Mouse (Mus musculus) kidney, adult 2 months (tissue): ENCODE data around the gene Mettl3. TPM values are rescaled to one million over a fixed set of nuclear protein-coding genes. Genes with fewer than 3 reads are reported as not detected.

Experiments
- DNase-seq: peaks from one replicate; pipeline ENCODE4 v3.0.0; 2021
- H3K27ac ChIP-seq: fragments of 200-500 bp; 2 replicates; pipeline ENCODE4 v1.5.1; 2012; ENCODE audit warnings: low read depth, low read length, control low read depth, inconsistent platforms; ENCODE audit not compliant: insufficient read depth
- H3K27me3 ChIP-seq: fragments of 200-500 bp; replicated peaks from 2 replicates; pipeline ENCODE4 v1.6.1; 2012; ENCODE audit warnings: mild to moderate bottlenecking, moderate library complexity, low read length, inconsistent platforms; ENCODE audit not compliant: control insufficient read depth, insufficient read depth
- H3K36me3 ChIP-seq: fragments of 200-500 bp; 2 replicates; pipeline ENCODE4 v1.6.1; 2012; ENCODE audit warnings: mild to moderate bottlenecking, moderate library complexity, low read length, inconsistent platforms; ENCODE audit not compliant: control insufficient read depth, insufficient read depth
- H3K4me1 ChIP-seq: fragments of 200-500 bp; 2 replicates; pipeline ENCODE4 v1.6.1; 2011; ENCODE audit warnings: low read length; ENCODE audit not compliant: control insufficient read depth, insufficient read depth
- H3K4me3 ChIP-seq: fragments of 200-500 bp; 2 replicates; pipeline ENCODE4 v1.5.1; 2011; ENCODE audit warnings: mild to moderate bottlenecking, low read depth, low read length, control low read depth; ENCODE audit not compliant: insufficient read depth
- CTCF ChIP-seq: fragments of 200-500 bp; conservative IDR thresholded peaks from 2 replicates; pipeline ENCODE4 v1.5.1; 2011; ENCODE audit warnings: low read depth, mild to moderate bottlenecking, control low read depth, low read length, moderate library complexity, mixed read lengths; ENCODE audit not compliant: insufficient read depth, insufficient read length
- POLR2A ChIP-seq: fragments of 200-500 bp; IDR thresholded peaks from one replicate; pipeline ENCODE4 v1.6.1; 2011; ENCODE audit warnings: low read depth, low read length, control low read depth
- WGBS: fragments of 180-500 bp; shearing (Covaris S2); methylation state at CpG from one replicate; pipeline ENCODE4 v1.1.7; 2018; 5-methylcytosine and 5-hydroxymethylcytosine counted together
- polyA plus RNA-seq: library from polyadenylated mRNA; depleted of rRNA; stranded (reverse); fragments of >200 nt; gene quantifications from 2 replicates; pipeline ENCODE4 v1.2.3, GENCODE M21; 2012; rRNA removed

The Mettl3 gene
- polyA plus RNA-seq, 1 experiment = 23.5 TPM

DNA sequence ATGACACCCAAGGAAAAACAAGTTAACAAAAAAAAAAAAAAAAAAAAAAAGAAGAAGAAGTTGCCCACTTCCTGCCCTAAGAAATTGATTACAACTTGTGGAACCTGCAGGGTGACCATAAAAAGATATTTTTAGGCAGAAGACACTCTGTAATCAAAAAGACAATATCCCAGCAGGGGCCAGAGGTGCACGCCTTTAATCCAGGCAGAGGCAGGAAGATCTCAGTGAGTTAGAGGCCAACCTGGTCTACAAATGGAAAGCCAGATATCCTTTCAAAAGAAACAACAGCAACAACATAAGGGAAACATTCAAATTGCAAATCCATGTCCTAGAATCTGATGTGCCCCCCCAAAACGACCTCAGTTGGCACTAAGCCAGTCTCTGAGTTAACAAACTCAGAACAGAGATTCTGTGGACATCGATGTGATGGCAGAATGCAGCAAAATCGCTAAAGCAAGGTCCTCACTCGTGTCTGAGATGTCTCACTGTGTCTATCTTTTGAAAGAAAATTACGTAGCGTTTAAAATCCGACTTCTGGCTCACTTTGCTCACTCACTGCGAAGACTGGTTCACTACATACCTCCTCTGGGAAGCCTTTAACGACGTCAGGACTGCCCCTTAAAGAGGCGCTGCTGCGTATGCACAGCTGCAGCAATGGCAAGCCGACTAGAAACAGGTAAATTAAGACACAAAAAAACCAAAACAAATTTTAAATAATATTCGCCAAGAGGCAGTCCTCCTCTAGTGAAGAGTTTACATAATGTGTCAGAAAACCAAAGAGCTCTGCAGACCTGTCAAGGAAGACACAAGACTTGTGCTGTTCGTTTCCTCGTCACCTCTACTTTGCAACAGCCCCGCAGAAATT lies 48.4 kb downstream of the Mettl3 start:
- no peaks in the 10 kb centered on the region for H3K36me3 ChIP-seq
- WGBS = 6% methylated on average over 18 of the region's 18 CpGs
- peaks cover 8% of the 10 kb centered on the region for H3K4me1 ChIP-seq
- peak; percentile 33 for DNase-seq
- H3K27ac ChIP-seq = peak overlapping the region; percentile 28
- peak overlapping the region; percentile 88 for H3K4me3 ChIP-seq
- no peak for TF ChIP-seq CTCF
- no peak for TF ChIP-seq POLR2A
- H3K27me3 ChIP-seq = no peaks in the 10 kb centered on the region

DNA sequence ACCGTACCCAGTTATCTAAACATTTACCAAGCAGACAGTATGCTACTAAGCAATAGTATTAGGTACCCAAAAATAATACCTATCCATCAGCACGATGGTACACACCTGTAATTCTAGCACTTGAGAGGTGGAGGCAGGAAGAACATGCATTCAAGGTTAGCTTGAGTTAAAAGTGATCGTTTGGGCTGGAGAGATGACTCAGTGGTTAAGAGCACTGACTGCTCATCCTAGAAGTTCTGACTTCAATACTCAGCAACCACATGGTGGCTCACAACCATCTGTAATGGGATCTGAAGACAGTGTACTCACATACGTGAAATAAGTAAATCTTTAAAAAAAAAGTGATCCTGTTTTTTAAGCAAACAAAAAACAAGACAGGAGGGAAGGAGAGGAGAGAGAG lies 58.8 kb downstream of the Mettl3 start:
- 76% methylated on average over 4 of the region's 4 CpGs for WGBS

More for the DNA sequence above, 58.8 kb downstream of the Mettl3 start:
- Histone ChIP-seq H3K4me3 (no peak overlapping the region), H3K36me3 (no peaks in the 10 kb centered on the region), H3K4me1 (peaks cover 6% of the 10 kb centered on the region; the same call in 1 of the 2 replicates), H3K27me3 (no peaks in the 10 kb centered on the region), H3K27ac (no peak overlapping the region)
- TF ChIP-seq CTCF (no peak), POLR2A (no peak)
- DNase-seq = no peak

Other genes starting within 250 kb of the Mettl3 start
- 62.9 and 90.0 TPM in 2 replicates for gene Hnrnpc, start 201.1 kb downstream of the Mettl3 start, polyA plus RNA-seq
- 2.5 and 2.9 TPM in 2 replicates for gene Rpgrip1, start 194.4 kb downstream of the Mettl3 start, polyA plus RNA-seq
- 7.1 and 10.2 TPM in 2 replicates for gene Supt16, start 107.7 kb downstream of the Mettl3 start, polyA plus RNA-seq
- gene Chd8, start 47.3 kb downstream of the Mettl3 start, polyA plus RNA-seq = 20.6 and 22.1 TPM in 2 replicates
- gene Tox4, start 26.0 kb downstream of the Mettl3 start, polyA plus RNA-seq = 26.6 and 32.0 TPM in 2 replicates
- 7.5 and 8.4 TPM in 2 replicates for gene Rab2b, start 25.6 kb downstream of the Mettl3 start, polyA plus RNA-seq
- 16.9 and 18.3 TPM in 2 replicates for gene Sall2, start 23.6 kb upstream of the Mettl3 start, polyA plus RNA-seq
- gene Olfr1513, start 51.3 kb upstream of the Mettl3 start, polyA plus RNA-seq = not detected in 2 replicates
- not detected in 2 replicates for gene Olfr1512, start 74.0 kb upstream of the Mettl3 start, polyA plus RNA-seq
- gene Olfr1511, start 92.3 kb upstream of the Mettl3 start, polyA plus RNA-seq = not detected in 2 replicates
- gene Olfr1510, start 109.2 kb upstream of the Mettl3 start, polyA plus RNA-seq = not detected in 2 replicates
- not detected in 2 replicates for gene Olfr1509, start 137.9 kb upstream of the Mettl3 start, polyA plus RNA-seq
- gene Olfr1508, start 162.4 kb upstream of the Mettl3 start, polyA plus RNA-seq = not detected in 2 replicates
- gene Olfr1507, start 190.6 kb upstream of the Mettl3 start, polyA plus RNA-seq = not detected in 2 replicates